26 mouse cellular contexts compared by ENCODE assay signal in the genomic region with DNA sequence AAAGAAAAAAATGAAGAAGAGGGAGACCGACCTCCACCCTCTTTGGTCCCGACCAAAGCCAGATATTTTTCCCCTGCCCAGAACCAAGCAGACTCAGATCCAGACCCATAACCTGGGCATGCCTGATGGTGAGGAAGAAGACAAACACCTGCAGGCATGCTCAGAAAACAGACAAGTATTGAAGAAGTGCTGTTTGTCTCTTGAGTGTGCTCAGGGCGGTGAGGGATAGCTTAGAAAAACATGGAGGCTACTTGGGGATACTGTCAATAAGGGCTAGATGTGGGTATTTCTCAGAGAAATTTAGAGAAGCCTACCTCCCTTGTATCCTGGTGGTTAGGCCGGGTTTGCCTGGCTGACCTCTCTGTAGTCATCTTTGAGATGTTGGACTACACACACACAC. TPM values are rescaled to one million over a fixed set of nuclear protein-coding genes. Genes with fewer than 3 reads are reported as not detected.
"Had no signal": no experiment of that assay in that cellular context is flagged by ENCODE, and none has a peak within 500 bp of the region (broad histone marks: within the 10 kb centered on the region; RNA-seq: fewer than 3 reads in every experiment).

No protein-coding gene starts in this region.

- H3K36me3 ChIP-seq: limb, embryonic 10.5 days; limb, embryonic 13.5 days; liver, embryonic 12.5 days; liver, embryonic 15.5 days; lung, embryonic 15.5 days; neural tube, embryonic 12.5 days; neural tube, embryonic 15.5 days had no signal

- H3K9ac ChIP-seq: limb, embryonic 13.5 days; liver, embryonic 12.5 days; liver, embryonic 15.5 days; lung, embryonic 15.5 days; neural tube, embryonic 12.5 days; neural tube, embryonic 15.5 days had no signal

- H3K9me3 ChIP-seq: limb, embryonic 10.5 days; limb, embryonic 13.5 days; liver, embryonic 12.5 days; liver, embryonic 15.5 days; lung, embryonic 15.5 days; neural tube, embryonic 12.5 days; neural tube, embryonic 15.5 days had no signal

- ATAC-seq: liver, embryonic 12.5 days had no signal

- H3K4me3 ChIP-seq: layer of hippocampus, adult 2 months; limb, embryonic 10.5 days; liver, embryonic 12.5 days; liver, embryonic 15.5 days; lung, embryonic 15.5 days; neural tube, embryonic 12.5 days; neural tube, embryonic 15.5 days had no signal

- H3K4me2 ChIP-seq: liver, embryonic 12.5 days; liver, embryonic 15.5 days; lung, embryonic 15.5 days had no signal

- DNase-seq: kidney, adult 9 months; kidney, postnatal 14 days; kidney, postnatal 4 days; layer of hippocampus, adult 9-11 months; liver; lung, adult 18-20 months; lung, postnatal 10 days; lung, postnatal 4 days; midbrain, embryonic 14.5 days; right cerebral cortex, adult 18-20 months; right cerebral cortex, postnatal 14 days; right cerebral cortex, postnatal 4 days; thymus, adult 2 months; thymus, postnatal 14 days; thymus, postnatal 4 days had no signal

- H3K27ac ChIP-seq: layer of hippocampus, adult 2 months; limb, embryonic 10.5 days; limb, embryonic 13.5 days; liver, embryonic 12.5 days; liver, embryonic 15.5 days; lung, embryonic 15.5 days; neural tube, embryonic 12.5 days; neural tube, embryonic 15.5 days; stomach, postnatal 0 days had no signal

RNA-seq across cellular contexts. Expression of a gene that starts 1.8 kb away (rescaled TPM):
- polyA plus RNA-seq: kidney, embryonic 16.5 days; limb, embryonic 10.5 days; limb, embryonic 13.5 days; liver, embryonic 12.5 days; liver, embryonic 15.5 days; lung, embryonic 15.5 days; stomach, embryonic 14.5 days; stomach, postnatal 0 days had no signal

RNA-seq across cellular contexts. Expression of a gene that starts 50.4 kb away (rescaled TPM):
- polyA plus RNA-seq: kidney, embryonic 16.5 days; limb, embryonic 10.5 days; limb, embryonic 13.5 days; liver, embryonic 12.5 days; liver, embryonic 15.5 days; lung, embryonic 15.5 days; midbrain, embryonic 14.5 days; neural tube, embryonic 12.5 days; neural tube, embryonic 15.5 days; stomach, embryonic 14.5 days; stomach, postnatal 0 days; thymus, adult 2 months had no signal
